Mouse (Mus musculus): ENCODE results near the gene Nmrk2. TPM values are rescaled to one million over a fixed set of nuclear protein-coding genes. Genes with fewer than 3 reads are reported as not detected.
"Not testable (repeated sequence)": the region's sequence is repeated elsewhere in the genome, so short reads cannot be mapped to it uniquely, and the experiment has no call there.

The Nmrk2 gene
- total RNA-seq, 4 experiments from 2014 or later, result not detected

DNA sequence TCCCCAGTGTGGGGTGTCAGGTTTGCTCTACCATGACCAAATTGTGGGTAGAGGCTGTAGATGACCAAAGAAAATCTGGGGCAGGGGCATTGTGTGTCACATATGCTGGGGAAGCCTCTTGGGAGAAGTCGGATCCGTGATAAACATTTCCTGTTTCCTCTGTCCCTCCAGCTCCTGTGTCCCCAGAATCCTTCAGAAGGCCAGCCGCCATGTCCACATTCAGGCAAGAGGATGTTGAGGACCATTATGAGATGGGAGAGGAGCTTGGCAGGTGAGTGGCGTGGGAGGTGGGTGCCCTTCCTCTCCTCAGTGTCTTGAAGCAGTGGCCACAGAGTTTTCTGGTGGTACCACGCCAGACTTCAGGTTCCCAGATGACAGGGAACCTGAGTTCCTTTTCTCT is 18.0 kb downstream of the Nmrk2 start, which contains the start of gene 4930442H23Rik:
Gene 4930442H23Rik (minus strand): TSS at position 45 of the 400 bp plus-strand sequence.
- DNase-seq, result no peak

DNA sequence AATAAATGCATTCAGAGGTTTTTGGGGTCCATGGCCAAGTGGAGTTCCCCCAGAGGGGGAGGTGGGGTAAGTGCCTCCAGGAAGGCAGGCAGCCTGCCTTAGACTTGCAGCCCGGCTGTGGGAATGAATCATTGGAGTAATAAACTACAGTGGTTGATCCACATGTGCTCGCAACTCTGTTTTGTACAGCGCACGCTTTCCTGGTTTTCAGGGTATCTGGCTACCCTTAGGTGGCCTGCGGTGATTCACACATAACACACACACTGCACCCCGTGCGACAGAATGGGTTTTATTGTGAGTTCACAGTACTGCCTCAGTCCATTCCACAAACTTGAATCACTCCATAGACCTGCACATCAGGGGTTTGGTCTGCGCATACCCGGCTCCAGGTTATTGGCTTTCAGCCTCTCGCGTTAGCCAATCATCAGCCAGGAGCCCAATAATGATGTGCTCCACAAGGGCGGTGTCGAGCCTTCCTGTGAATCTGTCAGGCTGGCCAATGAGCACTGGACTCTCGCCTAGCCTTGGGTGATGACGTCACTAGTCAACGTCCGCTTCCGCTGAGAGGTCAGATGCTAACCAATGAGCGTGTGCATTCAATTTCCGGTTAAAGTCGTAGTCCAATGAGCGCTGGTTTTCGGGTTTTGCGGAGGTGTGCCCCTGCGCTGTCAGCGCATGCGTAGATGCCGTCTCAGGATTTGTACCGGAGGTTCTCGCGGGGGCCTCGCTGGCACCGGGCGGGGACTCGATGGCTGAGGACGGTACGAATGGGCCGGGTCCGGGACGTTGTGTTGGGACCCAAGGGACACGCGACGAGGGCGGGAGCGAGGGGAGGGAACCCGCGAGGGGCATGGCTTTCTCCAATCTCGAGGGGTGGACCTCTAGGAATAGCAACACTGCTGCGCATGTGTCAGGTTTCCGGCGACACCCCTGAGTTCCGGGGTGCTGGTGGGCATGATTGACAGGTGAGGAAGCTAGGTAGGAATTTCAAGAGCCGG is 19.2 kb downstream of the Nmrk2 start, which contains the start of gene Dapk3:
Gene Dapk3 (plus strand): TSS at position 670 of the 998 bp plus-strand sequence.
- DNase-seq, result peak; percentile 98

DNA sequence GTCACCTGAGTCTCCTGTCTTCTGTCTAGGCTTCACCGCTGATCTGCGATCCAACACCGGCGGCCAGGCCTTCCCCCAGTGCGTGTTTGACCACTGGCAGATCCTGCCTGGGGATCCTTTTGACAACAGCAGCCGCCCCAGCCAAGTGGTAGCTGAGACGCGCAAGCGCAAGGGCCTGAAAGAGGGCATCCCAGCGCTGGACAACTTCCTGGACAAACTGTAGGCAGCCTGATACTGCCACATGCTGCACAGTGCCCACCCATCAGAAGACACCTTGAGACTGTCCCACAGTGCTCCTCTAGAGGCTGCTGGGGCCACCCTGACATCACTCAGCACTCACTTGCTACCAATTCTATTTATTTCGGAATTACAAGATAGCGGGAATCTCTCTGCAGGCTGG is 20.0 kb downstream of the Nmrk2 start:
- not testable (repeated sequence) for DNase-seq

DNA sequence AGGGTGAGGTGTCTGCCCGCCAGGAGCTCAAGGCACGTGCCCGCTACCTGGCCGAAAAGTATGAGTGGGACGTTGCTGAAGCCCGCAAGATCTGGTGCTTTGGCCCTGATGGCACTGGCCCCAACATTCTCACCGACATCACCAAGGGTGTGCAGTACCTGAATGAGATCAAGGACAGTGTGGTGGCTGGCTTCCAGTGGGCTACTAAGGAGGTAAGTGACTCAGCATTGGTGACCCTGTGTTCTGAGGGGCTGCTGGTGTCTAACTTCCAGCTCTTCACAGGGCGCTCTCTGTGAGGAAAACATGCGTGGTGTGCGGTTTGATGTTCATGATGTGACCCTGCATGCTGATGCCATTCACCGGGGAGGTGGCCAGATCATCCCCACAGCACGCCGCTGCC is 20.9 kb downstream of the Nmrk2 start:
- no peak for DNase-seq

DNA sequence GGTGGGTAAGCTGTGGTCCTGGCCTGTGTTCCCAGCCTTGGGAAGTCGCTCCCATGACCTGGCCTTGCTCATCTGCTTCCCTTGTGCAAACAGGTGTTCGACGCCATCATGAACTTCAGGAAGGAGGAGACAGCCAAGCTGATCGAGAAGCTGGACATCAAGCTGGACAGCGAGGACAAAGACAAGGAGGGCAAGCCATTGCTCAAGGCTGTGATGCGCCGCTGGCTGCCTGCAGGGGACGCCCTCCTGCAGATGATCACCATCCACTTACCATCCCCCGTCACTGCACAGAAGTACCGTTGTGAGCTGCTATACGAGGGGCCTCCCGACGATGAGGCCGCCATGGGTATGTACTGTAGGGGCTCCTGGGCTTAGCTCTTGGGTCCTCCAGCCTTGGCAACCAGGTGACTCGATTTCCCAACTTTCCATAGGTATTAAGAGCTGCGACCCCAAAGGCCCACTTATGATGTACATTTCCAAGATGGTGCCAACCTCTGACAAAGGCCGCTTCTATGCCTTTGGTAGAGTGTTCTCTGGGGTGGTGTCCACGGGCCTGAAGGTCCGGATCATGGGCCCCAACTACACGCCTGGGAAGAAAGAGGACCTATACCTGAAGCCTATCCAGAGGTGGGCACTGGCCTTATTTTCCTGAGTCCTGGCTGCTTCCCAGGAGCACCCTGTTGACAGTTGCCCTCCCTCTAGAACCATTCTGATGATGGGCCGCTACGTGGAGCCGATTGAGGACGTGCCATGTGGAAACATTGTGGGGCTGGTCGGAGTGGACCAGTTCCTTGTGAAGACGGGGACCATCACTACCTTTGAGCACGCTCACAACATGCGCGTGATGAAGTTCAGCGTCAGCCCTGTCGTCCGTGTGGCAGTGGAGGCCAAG is 22.2 kb downstream of the Nmrk2 start:
- no peak for DNase-seq

DNA sequence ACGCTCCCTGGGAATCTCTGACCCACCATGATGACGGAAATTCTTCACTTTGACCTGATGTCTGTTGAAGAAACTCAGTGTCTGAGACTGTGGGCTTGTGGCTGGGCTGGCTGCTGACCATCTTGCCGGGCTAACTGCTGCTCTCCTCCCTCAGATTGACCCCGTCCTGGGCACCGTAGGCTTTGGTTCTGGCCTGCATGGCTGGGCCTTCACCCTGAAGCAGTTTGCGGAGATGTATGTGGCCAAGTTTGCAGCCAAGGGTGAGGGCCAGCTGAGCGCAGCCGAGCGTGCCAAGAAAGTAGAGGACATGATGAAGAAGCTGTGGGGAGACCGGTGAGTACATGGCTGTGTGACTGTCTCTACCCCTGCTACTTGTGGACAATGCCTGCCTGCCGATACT is 22.9 kb downstream of the Nmrk2 start:
- no peak for DNase-seq

DNA sequence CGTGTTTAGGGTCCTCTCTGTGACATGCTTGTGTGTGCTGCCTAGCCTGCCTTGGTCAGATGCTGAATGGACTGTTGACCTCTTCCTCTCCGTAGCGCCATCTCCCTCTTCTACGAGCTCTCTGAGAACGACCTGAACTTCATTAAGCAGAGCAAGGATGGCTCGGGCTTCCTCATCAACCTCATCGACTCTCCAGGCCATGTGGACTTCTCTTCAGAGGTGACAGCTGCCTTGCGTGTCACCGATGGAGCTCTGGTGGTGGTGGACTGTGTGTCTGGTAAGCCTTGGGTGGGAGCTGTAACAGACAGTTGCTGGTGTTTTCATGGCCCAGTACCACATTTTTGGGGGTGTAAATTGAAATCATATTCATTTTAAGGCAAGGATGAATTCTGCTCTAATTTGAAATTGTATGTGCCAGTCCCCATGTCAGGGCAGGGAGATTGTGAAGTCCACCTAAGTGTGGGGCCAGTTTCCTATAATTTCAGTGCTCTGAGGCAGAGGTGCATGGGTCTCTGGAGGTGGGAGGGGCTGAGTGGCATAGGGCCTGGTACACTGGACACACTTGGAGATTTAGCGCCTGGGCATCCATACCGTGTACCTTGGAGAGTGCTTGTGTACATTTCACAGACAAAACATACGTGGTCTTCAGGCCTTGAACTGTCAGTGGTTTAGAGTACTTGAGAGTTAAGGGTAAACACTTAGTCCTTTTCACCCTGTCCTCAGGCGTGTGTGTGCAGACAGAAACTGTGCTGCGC is 23.7 kb downstream of the Nmrk2 start:
- no peak for DNase-seq

DNA sequence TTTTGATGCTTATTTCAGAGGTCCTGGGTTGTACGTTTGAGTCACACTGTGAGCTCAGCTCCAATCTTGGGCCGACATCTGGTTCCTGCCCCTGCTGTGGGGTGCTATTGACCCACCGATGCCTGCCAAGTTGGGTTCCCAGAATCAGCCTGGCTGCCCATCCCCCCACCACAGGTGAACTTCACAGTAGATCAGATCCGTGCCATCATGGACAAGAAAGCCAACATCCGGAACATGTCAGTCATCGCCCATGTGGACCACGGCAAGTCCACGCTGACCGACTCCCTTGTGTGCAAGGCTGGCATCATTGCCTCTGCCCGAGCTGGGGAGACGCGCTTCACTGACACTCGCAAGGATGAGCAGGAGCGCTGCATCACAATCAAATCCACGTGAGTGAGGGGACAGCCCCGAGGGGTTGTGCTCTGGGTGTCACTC is 24.3 kb downstream of the Nmrk2 start:
- DNase-seq, result no peak

DNA sequence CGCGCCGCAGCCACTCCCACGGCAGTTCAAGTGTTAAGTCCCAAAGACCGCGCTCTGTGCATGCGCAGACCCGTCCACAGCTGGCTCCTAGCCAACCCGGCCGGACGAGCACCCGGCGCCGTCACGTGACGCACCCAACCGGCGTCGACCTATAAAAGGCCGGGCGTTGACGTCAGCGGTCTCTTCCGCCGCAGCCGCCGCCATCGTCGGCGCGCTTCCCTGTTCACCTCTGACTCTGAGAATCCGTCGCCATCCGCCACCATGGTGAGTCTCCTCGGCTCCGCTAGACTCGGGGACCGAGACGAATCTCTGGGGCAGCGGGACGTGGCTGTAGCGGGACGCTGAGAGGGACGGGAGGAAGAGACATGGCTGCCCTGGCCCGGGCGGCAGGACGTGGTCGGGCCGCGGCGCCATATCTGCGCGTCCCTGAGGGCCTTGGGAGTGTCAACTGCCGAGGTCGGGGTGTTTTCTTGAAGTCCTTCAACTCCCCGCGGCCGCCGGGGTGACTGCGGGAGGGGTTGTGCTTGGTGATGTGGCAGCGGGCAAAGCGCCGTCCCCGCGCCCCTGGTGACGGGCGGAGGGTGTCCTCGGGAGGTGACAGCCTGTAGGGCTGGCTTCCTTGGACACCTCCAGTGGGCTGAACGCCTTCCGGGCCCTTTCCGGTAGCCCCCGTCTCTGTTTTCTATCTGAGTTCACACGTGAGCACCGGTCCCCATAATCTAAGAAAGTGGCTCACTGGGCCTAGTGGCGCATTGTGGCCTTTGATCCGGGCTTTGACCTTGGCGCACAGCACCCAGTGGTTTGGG is 25.2 kb downstream of the Nmrk2 start, which contains the start of gene Eef2:
Gene Eef2 (plus strand): TSS at position 166 of the 806 bp plus-strand sequence.
- peak; percentile 97 for DNase-seq

DNA sequence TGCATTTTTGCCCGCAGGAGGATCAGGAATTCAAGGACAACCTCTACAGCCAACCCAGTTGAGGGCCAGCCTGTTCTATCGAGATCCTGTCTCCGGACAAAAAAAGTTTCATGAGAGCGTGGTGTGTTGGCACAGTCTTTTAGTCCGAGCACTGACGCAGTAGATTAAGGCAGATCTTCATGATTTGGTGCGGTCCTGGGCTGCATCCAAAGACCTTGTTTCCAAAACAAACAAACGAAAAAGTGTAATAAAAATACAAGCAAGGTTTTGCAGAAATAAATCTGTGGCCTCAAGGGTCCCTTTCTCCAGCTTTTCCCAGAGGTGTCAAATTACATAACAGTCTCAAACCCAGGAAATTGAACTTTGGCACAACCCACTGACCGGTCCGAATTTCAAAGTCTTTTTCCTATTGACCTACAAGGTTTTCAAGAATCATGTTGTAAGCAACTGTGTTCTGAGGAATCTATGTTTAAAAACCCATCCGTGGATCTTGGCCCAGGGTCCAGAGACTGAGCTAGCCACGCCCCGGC is 25.9 kb downstream of the Nmrk2 start:
- DNase-seq, result peak; percentile 70

DNA sequence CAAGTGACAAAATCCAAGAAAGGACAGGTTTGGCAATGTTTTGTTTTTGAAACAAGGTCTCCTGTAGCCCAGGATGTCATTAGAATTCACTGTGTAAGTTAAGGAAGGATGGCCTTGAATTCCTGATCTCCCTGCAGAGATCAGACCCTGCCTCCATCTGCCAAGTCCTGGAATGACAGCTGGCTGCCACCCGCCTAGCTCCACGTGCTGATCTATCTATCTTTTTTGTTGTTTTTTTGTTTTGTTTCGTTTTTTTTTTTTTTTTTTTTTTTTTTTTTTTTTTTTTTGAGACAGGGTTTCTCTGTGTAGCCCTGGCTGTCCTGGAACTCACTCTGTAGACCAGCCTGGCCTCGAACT is 26.5 kb downstream of the Nmrk2 start:
- not testable (repeated sequence) for DNase-seq

DNA sequence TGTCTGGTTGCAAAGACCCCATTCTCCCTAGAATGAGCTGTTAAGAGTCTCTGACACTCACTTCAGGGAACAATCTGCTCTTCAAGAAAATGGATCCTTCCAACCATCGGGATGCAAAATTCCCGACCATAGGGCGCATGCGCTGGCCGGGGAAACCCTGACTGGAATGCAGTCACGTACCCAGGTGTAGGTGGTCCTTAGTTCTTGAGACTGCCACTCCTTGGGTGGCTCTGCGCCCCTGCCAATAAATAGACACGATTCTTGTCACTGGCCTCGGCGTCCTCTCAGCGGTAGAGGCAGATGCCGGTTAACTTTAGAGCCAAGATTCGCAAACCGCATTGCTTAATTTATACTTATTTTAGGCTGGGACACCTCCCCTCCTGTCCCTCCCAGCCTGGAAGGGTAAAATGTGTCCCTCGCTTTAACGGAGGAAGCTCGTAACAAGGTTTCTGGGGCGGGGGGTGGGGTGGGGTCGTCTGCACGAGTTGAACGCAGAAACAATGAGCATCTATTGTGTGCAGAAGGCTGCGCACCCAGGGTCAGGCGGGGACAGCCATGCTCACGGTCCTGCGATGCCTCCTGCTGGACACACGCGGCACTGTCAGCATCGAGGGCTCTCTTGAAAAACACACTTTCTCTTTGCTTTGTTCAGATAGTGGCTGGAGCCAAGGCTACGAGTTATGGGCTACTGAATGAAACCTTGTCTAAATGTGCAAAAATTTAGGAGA is 27.1 kb downstream of the Nmrk2 start:
- peak; percentile 83 for DNase-seq

DNA sequence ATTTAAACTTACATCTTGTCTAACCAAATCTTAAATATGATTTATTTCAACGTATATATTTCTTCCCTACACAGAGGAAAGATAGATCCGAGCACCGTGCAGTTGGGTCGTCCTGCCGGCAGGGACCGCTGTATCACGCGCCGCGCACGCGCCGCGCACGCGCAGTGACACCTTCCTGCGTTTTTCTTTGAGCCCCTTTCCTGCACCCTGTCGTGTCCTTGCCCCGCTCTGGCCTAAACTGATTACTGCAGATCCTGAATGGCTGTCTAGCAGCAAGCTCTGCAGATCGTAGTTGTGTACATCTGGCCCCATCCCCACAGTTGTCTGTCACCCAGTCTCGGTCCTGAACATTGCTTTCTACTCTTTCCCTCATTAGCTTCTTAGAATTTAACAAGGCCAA is 28.7 kb downstream of the Nmrk2 start:
- peak; percentile 81 for DNase-seq

DNA sequence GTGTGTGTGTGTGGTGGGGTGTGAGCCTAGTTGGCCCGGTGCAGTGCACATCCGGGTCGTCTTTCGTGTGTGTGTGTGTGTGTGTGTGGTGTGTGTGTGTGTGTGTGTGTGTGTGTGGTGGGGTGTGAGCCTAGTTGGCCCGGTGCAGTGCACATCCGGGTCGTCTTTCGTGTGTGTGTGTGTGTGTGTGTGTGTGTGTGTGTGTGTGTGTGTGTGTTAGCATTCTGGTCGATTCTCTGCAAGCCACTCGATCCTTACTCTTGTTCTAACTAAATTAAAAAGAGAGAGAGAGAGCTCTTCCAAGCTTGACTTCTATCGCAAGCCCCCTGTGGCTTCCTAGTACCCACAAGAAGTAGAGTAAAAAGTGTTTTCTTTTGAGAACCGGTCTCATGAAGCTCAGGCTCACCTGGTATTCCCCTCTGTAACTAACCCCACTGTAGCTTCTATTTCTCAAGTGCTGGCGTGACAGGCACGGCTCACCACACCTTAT is 32.4 kb downstream of the Nmrk2 start:
- DNase-seq, result not testable (repeated sequence)

DNA sequence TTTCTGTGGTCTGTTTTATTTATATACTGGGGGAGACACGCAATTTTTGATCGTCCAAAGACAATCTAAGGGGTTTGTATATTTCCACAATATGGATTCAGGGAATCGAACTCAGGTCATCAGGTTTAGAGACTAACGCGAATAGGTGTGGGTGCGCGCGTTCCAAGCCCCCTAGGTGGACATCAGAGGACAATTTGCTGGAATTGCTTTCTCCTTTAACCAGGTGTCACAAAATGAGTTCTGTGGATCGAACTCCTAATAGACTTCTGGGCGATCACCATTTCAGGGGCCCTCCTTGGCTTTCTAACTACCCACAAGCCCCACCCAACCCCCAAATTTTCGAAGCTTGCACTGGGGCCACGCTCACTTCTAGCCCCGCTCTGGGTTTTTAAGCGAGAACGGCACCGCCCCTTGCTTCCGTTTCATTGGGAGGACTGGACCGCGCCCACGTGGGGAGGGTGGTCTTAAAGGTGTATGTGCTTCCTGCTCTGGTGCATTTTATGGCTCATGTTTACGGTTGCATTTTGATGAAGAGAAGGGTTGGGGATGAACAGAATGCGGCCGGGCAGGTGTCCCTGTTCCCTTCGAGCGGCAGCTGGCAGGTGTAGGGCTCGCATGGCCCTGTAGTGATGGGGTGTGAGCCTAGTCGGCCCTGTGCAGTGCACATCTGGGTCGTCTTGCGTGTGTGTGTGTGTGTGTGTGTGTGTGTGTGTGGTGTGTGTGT is 33.2 kb downstream of the Nmrk2 start:
- peak; percentile 84 for DNase-seq

DNA sequence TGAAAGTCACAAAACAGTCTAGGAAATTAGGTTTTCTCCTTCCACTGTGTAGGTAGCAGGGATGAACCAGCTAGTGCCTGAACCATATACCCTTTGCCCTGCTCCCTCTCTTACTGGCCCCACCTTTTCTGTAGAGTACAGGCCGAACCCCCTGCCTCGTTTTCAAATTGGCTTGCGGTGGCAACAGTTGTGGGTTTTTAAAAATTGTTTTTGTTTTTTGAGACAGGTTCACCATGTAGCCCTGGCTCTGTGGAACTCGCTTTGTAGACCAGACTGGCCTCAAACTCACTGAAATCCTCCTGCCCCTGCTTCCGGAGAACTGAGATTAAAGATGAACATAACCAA is 33.8 kb downstream of the Nmrk2 start:
- no peak for DNase-seq

DNA sequence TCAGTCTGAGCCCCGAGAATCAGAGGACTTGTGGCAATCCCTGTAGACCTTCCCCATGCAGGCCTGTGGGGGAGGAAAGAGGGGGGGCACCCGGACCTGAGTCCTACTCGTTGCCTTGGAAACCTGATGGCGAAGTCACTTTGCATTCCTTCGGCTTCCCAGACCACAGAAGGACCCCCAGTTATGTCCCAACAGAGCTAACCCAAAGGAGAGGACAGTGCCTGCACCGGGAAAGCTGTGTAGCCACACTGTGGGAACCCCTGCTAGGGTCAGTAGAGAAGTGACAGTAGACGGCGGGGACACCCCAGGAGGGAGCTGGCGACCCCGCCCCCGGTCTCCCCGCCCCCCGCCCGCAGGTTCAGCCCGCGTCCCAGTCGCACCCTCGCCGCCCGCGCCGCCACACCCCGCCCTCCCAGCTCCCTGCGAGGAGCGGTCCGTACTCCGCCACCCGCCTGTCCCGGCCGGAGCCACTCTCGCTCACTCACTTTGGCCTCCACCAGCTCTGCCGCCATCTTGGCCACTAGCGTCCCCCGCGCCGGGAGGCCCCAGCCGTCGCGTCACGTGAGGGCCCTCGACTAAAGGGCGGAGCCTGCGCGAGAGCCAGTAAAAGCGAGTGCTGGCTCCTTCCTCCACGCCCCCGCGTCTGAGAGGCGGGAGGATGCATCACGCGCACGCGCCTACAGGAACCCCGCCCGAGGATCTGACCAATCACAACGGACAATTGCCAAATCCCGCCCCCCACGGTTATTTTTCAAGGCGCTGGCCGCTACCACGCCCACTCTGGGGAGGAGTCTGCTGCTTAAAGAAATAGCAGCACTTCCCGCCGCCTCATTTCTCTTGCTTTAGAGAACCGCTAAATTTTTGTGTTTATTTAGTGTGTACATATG is 34.4 kb downstream of the Nmrk2 start, which contains the start of gene Pias4:
Gene Pias4 (minus strand): TSS at position 724 of the 887 bp plus-strand sequence.
- peak; percentile 100 for DNase-seq

DNA sequence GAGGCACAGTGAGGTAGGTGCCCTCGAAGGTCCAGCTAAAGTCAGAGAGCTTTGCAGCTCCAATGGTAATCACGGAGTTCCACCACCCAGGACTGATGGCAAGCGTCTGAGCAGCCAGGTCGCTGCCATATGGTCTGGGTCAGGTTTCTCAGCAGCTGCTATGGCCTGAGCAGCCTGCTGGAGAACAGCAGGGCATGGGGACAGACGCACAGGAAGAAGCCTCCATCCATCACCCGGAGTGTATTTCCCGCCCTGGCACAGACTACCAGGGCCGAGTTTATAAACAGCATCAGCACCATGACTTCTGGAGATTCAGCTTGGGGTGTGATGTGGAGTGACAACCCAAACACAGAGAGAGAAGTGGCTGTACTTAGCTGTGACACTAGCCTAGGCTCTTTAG is 36.7 kb downstream of the Nmrk2 start:
- no peak for DNase-seq

All from adrenal gland, adult 8-10 months (tissue).